Mouse (Mus musculus) liver, adult 2 months (tissue): ENCODE measurements around the gene Mcoln2. TPM values are rescaled to one million over a fixed set of nuclear protein-coding genes. Genes with fewer than 3 reads are reported as not detected.

Experiments used
- DNase-seq: peaks from one replicate; pipeline ENCODE4 v3.0.0-alpha.2; 2011; ENCODE audit warnings: low read depth, low spot score; ENCODE audit errors: extremely low read depth
- H3K27ac ChIP-seq: fragments of 200-500 bp; replicated peaks from 2 replicates; pipeline ENCODE4 v1.5.1; 2012; ENCODE audit warnings: low read depth, mild to moderate bottlenecking, control low read depth, inconsistent platforms, low read length; ENCODE audit not compliant: insufficient read depth
- H3K27me3 ChIP-seq: fragments of 200-500 bp; 2 replicates; pipeline ENCODE4 v1.6.1; 2012; ENCODE audit warnings: mild to moderate bottlenecking, moderate library complexity, low read length, inconsistent platforms; ENCODE audit not compliant: control insufficient read depth, insufficient read depth
- H3K36me3 ChIP-seq: fragments of 200-500 bp; 2 replicates; pipeline ENCODE4 v1.6.1; 2012; ENCODE audit warnings: low read length, inconsistent platforms; ENCODE audit not compliant: control insufficient read depth, insufficient read depth
- H3K4me1 ChIP-seq: fragments of 200-500 bp; 2 replicates; pipeline ENCODE4 v1.6.1; 2011; ENCODE audit warnings: low read length; ENCODE audit not compliant: control insufficient read depth, insufficient read depth
- H3K4me3 ChIP-seq: fragments of 200-500 bp; 2 replicates; pipeline ENCODE4 v1.5.1; 2011; ENCODE audit warnings: low read depth, mild to moderate bottlenecking, control low read depth, low read length, moderate library complexity; ENCODE audit not compliant: insufficient read depth
- H3K79me2 ChIP-seq: fragments of 200-500 bp; 2 replicates; pipeline ENCODE4 v1.6.1; 2012; ENCODE audit warnings: inconsistent platforms, mild to moderate bottlenecking, low read length, moderate library complexity; ENCODE audit not compliant: control insufficient read depth, insufficient read depth
- H3K9ac ChIP-seq: fragments of 200-500 bp; 2 replicates; pipeline ENCODE4 v1.6.1; 2012; ENCODE audit warnings: low read depth, mild to moderate bottlenecking, control low read depth, inconsistent platforms, low read length
- CTCF ChIP-seq: fragments of 200-500 bp; IDR thresholded peaks from 2 replicates; pipeline ENCODE4 v1.5.1; 2011; ENCODE audit warnings: low read depth, low read length, control low read depth
- POLR2A ChIP-seq: fragments of 200-500 bp; IDR thresholded peaks from 2 replicates; pipeline ENCODE4 v1.6.1; 2011; ENCODE audit warnings: low read length, control low read depth; ENCODE audit not compliant: insufficient read depth; ENCODE audit errors: extremely low read depth
- WGBS: fragments of 180-500 bp; shearing (Covaris S2); methylation state at CpG from one replicate; pipeline ENCODE4 v1.1.7; 2018; 5-methylcytosine and 5-hydroxymethylcytosine counted together
- polyA plus RNA-seq: library from polyadenylated mRNA; depleted of rRNA; stranded (reverse); fragments of >200 nt; gene quantifications from 2 replicates; pipeline ENCODE4 v1.2.3, GENCODE M21; 2012
- total RNA-seq: library from RNA; depleted of rRNA; stranded (reverse); fragments of >200 nt; gene quantifications from 2 replicates; pipeline ENCODE4 v1.2.3, GENCODE M21; 2014

Gene Mcoln2
- total and polyA plus RNA-seq, 2 experiments: 0.15 to 0.55 TPM

DNA sequence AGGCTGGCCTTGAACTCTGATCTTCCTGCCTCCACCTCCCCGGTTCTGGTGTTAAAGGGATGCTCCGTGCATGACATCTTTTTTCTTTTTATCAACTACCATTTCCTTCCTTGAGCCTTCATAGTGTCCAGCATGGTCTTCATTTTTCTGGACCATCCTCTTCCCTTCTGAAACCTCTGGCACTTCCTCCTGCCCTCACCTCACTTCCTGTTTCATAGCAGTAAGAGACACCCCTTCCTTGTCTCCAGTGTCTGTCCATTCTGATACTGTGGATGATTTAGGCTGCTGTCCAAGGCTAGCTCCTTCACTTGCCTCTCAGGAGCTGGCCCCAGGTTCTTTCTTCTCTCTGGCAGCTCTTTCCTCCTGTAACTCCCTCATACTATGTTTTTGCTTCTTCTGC, 14.2 kb upstream of the Mcoln2 start:
- H3K4me3 ChIP-seq: no peak overlapping the region
- no peaks in the 10 kb centered on the region for H3K79me2 ChIP-seq
- TF ChIP-seq POLR2A (no peak), CTCF (no peak)
- no peak for DNase-seq
- no peaks in the 10 kb centered on the region for H3K4me1 ChIP-seq
- 74% methylated on average over 2 of the region's 2 CpGs for WGBS
- H3K9ac ChIP-seq: no peak overlapping the region
- no peaks in the 10 kb centered on the region for H3K36me3 ChIP-seq
- no peaks in the 10 kb centered on the region for H3K27me3 ChIP-seq
- H3K27ac ChIP-seq: no peak overlapping the region

DNA sequence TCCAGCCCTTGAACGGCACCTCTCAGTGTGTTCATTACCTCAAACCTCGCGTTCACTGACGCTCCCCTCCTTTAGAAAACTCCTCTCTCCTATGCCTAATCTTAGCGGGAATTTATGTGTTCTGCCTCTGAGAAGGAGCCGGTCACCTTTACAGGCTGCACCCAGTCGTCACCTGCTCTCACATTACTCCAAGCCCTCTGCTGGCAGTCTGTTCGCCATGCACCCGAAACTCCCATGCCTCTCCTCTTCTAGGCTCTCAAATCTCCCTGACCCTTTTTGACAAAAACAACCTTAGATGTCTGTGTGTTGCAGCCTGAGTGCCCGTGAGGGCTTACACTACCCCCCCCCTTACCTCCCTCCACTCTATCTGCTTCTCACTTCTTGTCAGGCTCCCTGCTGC, 13.2 kb upstream of the Mcoln2 start:
- TF ChIP-seq POLR2A: no peak
- peak; percentile 44 for TF ChIP-seq CTCF
- Histone ChIP-seq H3K27me3 (no peaks in the 10 kb centered on the region), H3K4me1 (no peaks in the 10 kb centered on the region), H3K27ac (no peak overlapping the region), H3K79me2 (no peaks in the 10 kb centered on the region), H3K36me3 (no peaks in the 10 kb centered on the region), H3K9ac (no peak overlapping the region), H3K4me3 (no peak overlapping the region)
- no peak for DNase-seq
- WGBS: 30% methylated on average over 10 of the region's 10 CpGs

DNA sequence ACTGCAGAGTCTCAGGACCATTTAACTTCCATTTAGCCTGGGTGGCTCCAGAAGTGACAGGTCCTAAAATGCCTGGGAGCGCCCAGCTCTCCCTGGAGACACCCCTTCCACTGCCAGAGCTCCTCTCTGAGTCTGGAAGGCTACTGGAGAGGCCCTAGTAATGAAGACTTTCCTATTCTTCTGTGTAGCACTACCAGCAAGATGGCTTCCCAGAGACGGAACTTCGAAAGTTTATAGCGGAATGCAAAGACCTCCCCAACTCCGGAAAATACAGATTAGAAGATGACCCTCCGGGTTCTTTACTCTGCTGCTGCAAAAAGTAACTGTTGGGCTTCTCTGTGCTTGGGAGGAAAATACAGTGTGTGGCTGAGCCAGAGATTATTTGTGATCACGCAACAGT, 9.4 kb upstream of the Mcoln2 start:
- no peak for DNase-seq
- no peaks in the 10 kb centered on the region for H3K4me1 ChIP-seq
- WGBS: 95% methylated on average over 7 of the region's 7 CpGs
- TF ChIP-seq POLR2A (no peak), CTCF (no peak)
- H3K79me2 ChIP-seq: no peaks in the 10 kb centered on the region
- H3K4me3 ChIP-seq: no peak overlapping the region
- H3K27ac ChIP-seq: no peak overlapping the region
- H3K9ac ChIP-seq: no peak overlapping the region
- H3K36me3 ChIP-seq: no peaks in the 10 kb centered on the region
- no peaks in the 10 kb centered on the region for H3K27me3 ChIP-seq

DNA sequence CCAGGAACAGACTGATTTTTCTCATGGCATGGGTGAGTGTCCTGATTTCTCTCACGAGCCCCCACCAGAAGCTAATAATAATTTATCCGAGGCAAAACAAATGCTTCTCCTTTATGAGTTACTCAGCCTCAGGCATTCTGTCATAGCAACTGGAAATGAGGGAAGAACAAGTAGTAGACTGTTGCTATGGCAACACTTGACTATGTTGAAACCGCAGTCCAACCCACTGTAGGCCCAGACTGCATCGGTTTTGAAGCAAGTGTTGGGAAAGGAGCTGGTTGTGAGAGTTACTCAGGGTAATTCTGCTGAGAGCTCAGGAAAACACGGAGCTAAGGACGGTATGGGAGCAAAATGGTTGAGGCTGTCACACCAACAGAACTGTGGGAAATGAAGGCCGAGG, 7.1 kb upstream of the Mcoln2 start:
- H3K36me3 ChIP-seq: no peaks in the 10 kb centered on the region
- 80% methylated on average over 7 of the region's 7 CpGs for WGBS
- no peak for TF ChIP-seq POLR2A
- no peak for TF ChIP-seq CTCF
- H3K79me2 ChIP-seq: no peaks in the 10 kb centered on the region
- H3K27ac ChIP-seq: no peak overlapping the region
- no peak overlapping the region for H3K9ac ChIP-seq
- no peak for DNase-seq
- H3K27me3 ChIP-seq: no peaks in the 10 kb centered on the region
- H3K4me3 ChIP-seq: no peak overlapping the region
- H3K4me1 ChIP-seq: no peaks in the 10 kb centered on the region

DNA sequence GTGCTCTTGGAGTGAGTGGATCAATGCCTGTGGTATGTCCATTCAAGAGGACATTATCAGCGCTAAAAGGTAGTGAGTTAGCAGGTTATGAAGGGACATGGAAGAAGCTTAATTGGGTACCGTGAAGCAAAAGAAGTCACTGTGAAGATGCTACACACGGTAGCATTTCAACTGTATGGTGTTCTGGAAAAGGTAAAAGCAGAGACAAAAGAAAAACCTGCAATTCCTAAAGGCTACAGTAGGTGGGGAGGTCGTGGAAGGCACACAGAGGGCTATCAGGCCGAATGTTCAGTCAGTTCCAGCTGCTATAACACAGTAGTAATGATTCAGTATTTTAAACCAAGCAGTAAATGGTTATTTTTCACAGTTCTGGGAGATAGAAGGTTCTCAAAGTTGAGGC, 4.1 kb upstream of the Mcoln2 start:
- TF ChIP-seq POLR2A (no peak), CTCF (no peak)
- peaks cover 4% of the 10 kb centered on the region; the same call in 1 of the 2 replicates for H3K4me1 ChIP-seq
- H3K4me3 ChIP-seq: no peak overlapping the region
- 55% methylated on average over 5 of the region's 5 CpGs for WGBS
- H3K9ac ChIP-seq: no peak overlapping the region
- 0 out of 2 replicates have a peak, but pooled peaks cover 2% of the 10 kb centered on the region for H3K27me3 ChIP-seq
- no peaks in the 10 kb centered on the region for H3K36me3 ChIP-seq
- H3K79me2 ChIP-seq: no peaks in the 10 kb centered on the region
- DNase-seq: no peak
- H3K27ac ChIP-seq: no peak overlapping the region

DNA sequence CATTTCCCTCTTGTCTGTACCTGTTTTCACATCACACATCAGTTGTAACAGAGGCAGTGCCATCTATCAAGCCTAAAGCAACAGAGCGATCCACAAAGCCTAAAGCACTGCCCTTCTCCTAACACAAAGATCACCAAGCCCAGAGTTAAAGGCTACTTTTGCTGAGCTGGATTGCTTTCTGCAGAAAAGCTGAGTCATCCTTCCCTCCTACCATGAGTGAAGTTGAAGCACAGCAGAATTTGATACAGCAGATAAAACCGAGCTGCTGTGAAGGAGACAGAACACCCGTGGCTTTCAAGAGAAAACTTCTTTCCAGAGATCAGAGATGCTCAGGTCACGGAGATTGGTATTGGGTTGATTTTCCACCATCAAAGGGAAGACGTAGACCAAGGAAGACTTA, 3.5 kb upstream of the Mcoln2 start:
- Histone ChIP-seq H3K79me2 (no peaks in the 10 kb centered on the region), H3K27ac (no peak overlapping the region), H3K4me3 (no peak overlapping the region), H3K27me3 (0 out of 2 replicates have a peak, but pooled peaks cover 2% of the 10 kb centered on the region), H3K4me1 (peaks cover 4% of the 10 kb centered on the region; the same call in 1 of the 2 replicates), H3K36me3 (no peaks in the 10 kb centered on the region), H3K9ac (no peak overlapping the region)
- no peak for DNase-seq
- 72% methylated on average over 5 of the region's 5 CpGs for WGBS
- no peak for TF ChIP-seq POLR2A
- no peak for TF ChIP-seq CTCF
